Mouse (Mus musculus): ENCODE results near the gene U2af2.

- no peak for TF ChIP-seq CTCF (IDR thresholded peaks at IDR 0.05; ENCODE audit: borderline replicate concordance, extremely low read depth, insufficient read depth, insufficient read length)
- no peak for TF ChIP-seq POLR2A (IDR thresholded peaks at IDR 0.05; ENCODE audit: borderline replicate concordance, extremely low read depth, insufficient read depth, insufficient read length, poor library complexity, severe bottlenecking)
These were observed 54.9 kb downstream of the U2af2 start, which contains the start of gene Rfpl4 for GRCm38 (mm10) chr7:5116850-5117249.

Data from brain, embryonic 14.5 days (tissue).